Mouse (Mus musculus) ovary, adult 18-20 months (tissue): ENCODE results near the gene 1700061G19Rik.
A peak's percentile ranks its signal among the peaks of the same experiment; 100 is the strongest.

Experiments
- DNase-seq: peaks from one replicate; pipeline ENCODE4 v3.0.0; 2022; ENCODE audit warnings: low spot score, mixed read lengths

The 1700061G19Rik gene

DNA sequence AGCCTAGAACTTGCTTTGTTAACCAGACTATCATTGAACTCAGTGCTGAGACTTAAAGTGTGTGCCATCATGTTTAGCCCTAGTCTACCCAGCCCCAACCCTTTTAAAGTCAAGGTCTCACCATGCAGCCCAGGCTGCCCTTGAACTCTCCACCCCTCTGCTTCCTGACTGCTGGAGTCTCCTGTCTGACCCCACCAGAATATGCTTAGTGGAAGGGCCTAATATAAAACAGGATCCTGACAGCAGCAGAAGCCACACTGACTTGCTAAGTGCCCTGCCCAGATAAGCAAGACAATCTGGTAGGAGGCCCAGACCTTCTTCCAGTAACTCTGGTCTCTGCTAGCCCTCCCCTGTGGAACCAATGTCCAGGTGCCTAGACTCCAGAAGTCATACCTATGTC lies 53.8 kb downstream of the 1700061G19Rik start:
- DNase-seq = no peak

DNA sequence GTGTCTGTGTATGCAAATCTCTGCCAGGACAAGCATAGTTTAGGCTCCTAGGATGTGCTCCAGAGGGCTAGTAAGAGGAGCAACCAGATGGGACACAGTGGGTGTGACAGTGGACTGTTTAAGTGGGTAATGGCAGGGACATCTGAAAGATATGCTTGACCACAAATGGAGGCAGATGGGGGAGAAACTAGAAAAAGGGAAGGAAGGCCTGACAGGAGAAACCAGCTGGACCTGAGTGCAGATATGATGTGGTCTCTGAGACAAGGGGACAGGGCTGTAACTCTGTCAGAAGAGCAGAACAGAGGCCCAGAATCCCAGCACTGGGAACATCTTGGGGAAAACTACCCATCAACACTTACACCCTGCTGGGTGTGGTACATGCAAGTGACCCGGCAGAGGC lies 54.3 kb downstream of the 1700061G19Rik start:
- DNase-seq = no peak

DNA sequence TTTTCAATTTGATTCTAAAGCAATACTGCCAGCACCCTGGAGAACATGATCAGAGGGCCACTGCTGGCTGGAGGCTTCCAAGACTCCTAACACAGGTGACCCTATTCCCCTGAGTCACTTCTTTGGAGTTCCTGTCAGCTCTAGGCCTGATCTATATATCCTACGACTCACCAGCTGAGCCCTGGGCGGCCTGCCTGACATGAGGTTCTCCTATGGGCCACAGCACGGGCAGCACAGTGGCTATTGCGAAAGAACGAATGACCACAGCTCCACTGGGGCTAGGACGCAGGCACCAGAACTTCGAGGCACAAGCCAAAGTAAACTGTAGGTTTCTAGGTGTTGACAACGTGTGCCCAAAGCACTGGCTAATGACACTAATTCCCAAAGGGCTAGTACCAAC lies 54.7 kb downstream of the 1700061G19Rik start:
- DNase-seq = no peak

DNA sequence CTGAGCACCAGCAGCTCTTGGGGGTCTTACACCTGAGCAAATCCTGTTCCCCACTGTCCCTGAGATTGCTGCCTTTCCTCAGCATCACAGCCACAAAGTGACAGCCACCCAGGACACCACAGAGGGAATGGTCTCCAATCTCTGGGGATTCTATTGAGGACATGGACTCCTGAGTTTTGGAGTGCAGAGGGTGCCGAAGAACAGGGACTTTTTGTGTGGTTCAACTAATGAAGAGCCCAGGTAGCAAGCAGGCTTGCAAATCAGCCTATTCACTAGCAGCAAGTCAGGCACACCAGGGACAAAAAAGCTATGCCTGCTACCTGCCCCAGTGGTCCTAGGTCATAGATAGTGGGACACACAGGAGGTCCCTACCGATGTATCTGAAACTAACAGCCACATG lies 58.1 kb downstream of the 1700061G19Rik start:
- no peak for DNase-seq

DNA sequence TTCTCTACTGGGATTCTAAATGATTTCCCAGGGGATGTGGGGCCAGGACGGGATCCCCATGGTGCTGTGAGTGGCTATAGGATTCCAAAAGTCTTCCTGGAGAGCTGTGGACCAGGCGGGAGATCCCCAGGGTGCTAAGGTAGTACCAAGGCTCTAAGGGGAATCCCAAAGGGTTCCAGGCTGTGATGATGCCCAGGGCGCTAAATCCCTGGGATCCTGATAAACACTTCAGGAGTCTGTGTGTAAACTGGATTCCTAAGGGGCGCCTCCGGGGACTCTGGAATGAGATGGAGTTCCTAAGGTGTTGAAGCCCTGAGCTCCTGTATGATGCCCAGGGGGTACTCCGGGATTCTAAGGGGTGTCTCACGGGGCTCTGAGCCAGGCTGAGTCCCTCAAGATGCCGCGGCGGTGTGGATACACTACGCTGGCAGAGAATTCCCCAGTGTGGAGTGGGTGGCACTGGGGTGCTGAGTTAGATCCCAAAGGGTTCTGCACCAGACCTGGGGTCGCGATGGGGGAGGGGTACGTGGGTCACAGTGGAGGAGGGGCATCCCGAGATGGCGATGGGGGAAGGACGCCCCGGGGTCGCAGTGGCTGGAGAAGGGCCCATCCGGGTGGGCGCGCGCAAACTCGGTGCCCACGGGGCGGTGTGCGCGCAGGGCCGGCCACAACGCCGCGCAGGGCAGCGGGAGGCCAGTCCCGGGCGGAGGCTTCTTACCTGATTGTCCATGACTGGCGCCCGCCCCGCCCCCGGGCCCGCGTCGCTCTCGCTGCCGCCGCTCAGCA lies 59.5 kb downstream of the 1700061G19Rik start:
- no peak for DNase-seq

DNA sequence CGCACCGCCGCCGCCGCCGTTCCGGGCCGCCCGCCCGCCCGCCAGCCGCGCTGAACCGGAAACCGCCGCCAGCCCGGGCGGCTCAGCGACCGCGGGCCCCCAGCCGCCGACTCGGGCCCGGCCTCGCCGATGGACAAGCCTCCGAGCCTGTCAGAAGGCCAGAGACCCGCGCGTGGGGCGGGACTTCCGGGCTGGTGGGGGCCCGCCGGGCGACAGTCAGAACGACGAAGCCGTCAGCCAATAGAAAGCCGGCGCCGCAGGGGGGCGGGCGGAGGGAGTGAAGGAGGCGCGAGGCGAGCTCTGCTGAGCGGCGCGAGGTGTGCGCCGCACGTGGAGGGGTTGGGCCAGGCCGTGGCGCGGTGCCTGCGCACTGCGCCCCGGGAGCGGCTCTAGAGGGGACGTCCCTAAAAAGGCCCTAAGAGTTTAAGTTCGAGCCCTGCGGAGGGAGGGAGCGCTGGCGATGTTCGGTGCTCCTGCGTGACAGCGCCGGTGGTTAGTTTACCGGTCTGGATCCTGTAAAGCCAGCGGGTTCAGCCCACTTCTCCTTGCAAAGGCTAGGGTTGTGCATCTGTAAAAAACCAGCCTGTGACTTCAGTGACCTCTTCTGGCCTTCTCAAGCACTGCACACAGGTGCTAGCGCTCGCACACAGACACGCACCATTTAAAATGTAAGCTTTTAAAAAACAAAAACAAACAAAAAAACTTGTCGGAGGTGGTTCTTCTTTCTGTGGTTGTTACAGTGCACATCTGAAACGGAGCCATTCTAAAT lies 60.3 kb downstream of the 1700061G19Rik start, which contains the start of gene Mllt1:
TSS of gene Mllt1 (minus strand) at position 53 of the 769 bp plus-strand sequence.
- peak; percentile 96 for DNase-seq

DNA sequence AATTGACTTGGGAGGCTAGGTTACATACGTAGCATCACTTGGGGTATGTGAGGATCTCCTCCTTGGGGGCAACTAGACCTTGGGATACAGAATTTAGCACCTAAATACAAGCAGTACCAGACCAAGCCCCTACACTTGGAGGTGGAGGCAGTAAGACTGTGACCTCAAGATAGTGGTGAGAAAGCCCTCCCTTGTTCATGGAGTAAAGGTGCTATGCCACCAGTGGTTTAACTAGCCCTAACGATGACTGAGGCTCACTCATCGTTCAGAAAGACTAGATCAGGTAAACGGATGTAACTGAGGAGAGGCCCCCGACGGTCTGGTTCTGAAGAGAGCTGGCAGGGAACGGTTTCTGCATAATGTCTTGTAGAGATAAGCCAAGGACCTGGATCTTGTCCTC lies 61.5 kb downstream of the 1700061G19Rik start:
- DNase-seq = no peak
